8 mouse cellular contexts compared by ENCODE assay signal in genomic region chr6:135168471-135168870, GRCm38 (mm10). TPM values are rescaled to one million over a fixed set of nuclear protein-coding genes. Genes with fewer than 3 reads are reported as not detected.
DNase-seq lines count a peak whose midpoint lies in the region; ATAC-seq and TF ChIP-seq lines count a peak whose summit lies in the region.

No protein-coding gene starts in this region.

- H3K4me1 ChIP-seq in ES-Bruce4 (ENCODE audit: control insufficient read depth, insufficient read depth, low read length) = no peaks in the 10 kb centered on the region
- H3K4me1 ChIP-seq in heart, embryonic 15.5 days (replicated peaks) = peaks cover 16% of the 10 kb centered on the region; the same call in 1 of the 2 replicates
- no peaks in the 10 kb centered on the region for H3K4me1 ChIP-seq in stomach, embryonic 14.5 days (ENCODE audit: control insufficient read depth, insufficient read depth, low read length)

- TF ChIP-seq POLR2A in ES-Bruce4 (IDR thresholded peaks at IDR 0.05; ENCODE audit: insufficient read depth, low read length) = no peak

- H3K9ac ChIP-seq in ES-Bruce4 (ENCODE audit: low read depth, poor library complexity, severe bottlenecking) = no peak overlapping the region
- peak overlapping the region; percentile 74 for H3K9ac ChIP-seq in heart, embryonic 15.5 days
- H3K9ac ChIP-seq in stomach, embryonic 14.5 days (replicated peaks; ENCODE audit: low read depth, low read length) = no peak overlapping the region

- TF ChIP-seq CTCF in ES-Bruce4 (IDR thresholded peaks at IDR 0.05; ENCODE audit: low read depth, low read length) = no peak

- no peak overlapping the region for H3K27ac ChIP-seq in ES-Bruce4 (ENCODE audit: insufficient read depth, low read length)
- H3K27ac ChIP-seq in heart, embryonic 15.5 days = peak overlapping the region; percentile 83; the same call in 1 of the 2 replicates
- H3K27ac ChIP-seq in stomach, embryonic 14.5 days (ENCODE audit: low read length) = no peak overlapping the region

- no peaks in the 10 kb centered on the region for H3K27me3 ChIP-seq in ES-Bruce4 (ENCODE audit: control insufficient read depth, insufficient read depth, low read length, poor library complexity, severe bottlenecking)
- no peaks in the 10 kb centered on the region for H3K27me3 ChIP-seq in heart, embryonic 15.5 days
- H3K27me3 ChIP-seq in stomach, embryonic 14.5 days (ENCODE audit: control insufficient read depth, insufficient read depth, low read length) = no peaks in the 10 kb centered on the region

- no peaks in the 10 kb centered on the region; the same call in 1 of the 2 replicates for H3K9me3 ChIP-seq in ES-Bruce4 (replicated peaks; ENCODE audit: control insufficient read depth, insufficient read depth, low read length, poor library complexity, severe bottlenecking)
- no peaks in the 10 kb centered on the region for H3K9me3 ChIP-seq in heart, embryonic 15.5 days (replicated peaks)
- no peaks in the 10 kb centered on the region for H3K9me3 ChIP-seq in stomach, embryonic 14.5 days (ENCODE audit: control insufficient read depth, low read depth, low read length)

- DNase-seq in R1 (ENCODE audit: low read depth, low spot score) = peak; percentile 36
- DNase-seq in lung, adult 18-20 months = peak; percentile 33 to 59
- DNase-seq in ovary, postnatal 14 days (ENCODE audit: low spot score) = no peak
- no peak for DNase-seq in left cerebral cortex, adult 18-20 months (ENCODE audit: low spot score in 2 of 2)
- no peak for DNase-seq in frontal cortex, postnatal 10 days (ENCODE audit: low spot score in 2 of 2)

- H3K36me3 ChIP-seq in ES-Bruce4 (ENCODE audit: control insufficient read depth, insufficient read depth, low read length, poor library complexity, severe bottlenecking) = no peaks in the 10 kb centered on the region
- no peaks in the 10 kb centered on the region for H3K36me3 ChIP-seq in heart, embryonic 15.5 days
- no peaks in the 10 kb centered on the region for H3K36me3 ChIP-seq in stomach, embryonic 14.5 days (ENCODE audit: control insufficient read depth, insufficient read depth, low read length)

- WGBS in heart, embryonic 15.5 days = 75% methylated on average over 6 of the region's 6 CpGs
- 79% methylated on average over 6 of the region's 6 CpGs for WGBS in stomach, embryonic 14.5 days

- TF ChIP-seq EP300 in ES-Bruce4 (IDR thresholded peaks at IDR 0.05; ENCODE audit: insufficient read depth, low read depth, low read length) = no peak

- H3K4me2 ChIP-seq in heart, embryonic 15.5 days = peak overlapping the region; percentile 94
- peak overlapping the region; percentile 80 for H3K4me2 ChIP-seq in stomach, embryonic 14.5 days (replicated peaks; ENCODE audit: low read depth, low read length)

- no peak for ATAC-seq in heart, embryonic 15.5 days (replicated peaks; ENCODE audit: insufficient number of reproducible peaks, insufficient read depth, low FRiP score, low read depth)
- no peak for ATAC-seq in stomach, embryonic 14.5 days (ENCODE audit: insufficient number of reproducible peaks, insufficient read depth, low FRiP score, low read depth)

- peak overlapping the region; percentile 86 for H3K4me3 ChIP-seq in ES-Bruce4 (ENCODE audit: low read depth, low read length)
- H3K4me3 ChIP-seq in heart, embryonic 15.5 days = peak overlapping the region; percentile 85
- peak overlapping the region; percentile 61 for H3K4me3 ChIP-seq in stomach, embryonic 14.5 days (ENCODE audit: low read depth, low read length)

RNA-seq across cellular contexts. Expression of gene Fam234b, which starts 29.3 kb away (rescaled TPM):
- 6.3 and 7.4 TPM in 2 replicates for polyA plus RNA-seq in ES-Bruce4 (2011; ENCODE audit: insufficient read depth, insufficient read length, low read depth, missing spikeins)
- polyA plus RNA-seq in heart, embryonic 15.5 days (2015; fragmentation: Nextera tagmentation; extraction: Ambion mirVana) = 9.2 and 11.7 TPM in 2 replicates
- polyA plus RNA-seq in stomach, embryonic 14.5 days (2014; fragmentation: Nextera tagmentation; extraction: Ambion mirVana) = 26.2 and 28.8 TPM in 2 replicates
- 100 to 1,000 TPM; 183 to 192 TPM for total RNA-seq in left cerebral cortex, adult 18-20 months (2021)

RNA-seq across cellular contexts. Expression of gene Hebp1, which starts 29.4 kb away (rescaled TPM):
- 12.8 and 13.5 TPM in 2 replicates for polyA plus RNA-seq in ES-Bruce4 (2011; ENCODE audit: insufficient read depth, insufficient read length, low read depth, missing spikeins)
- polyA plus RNA-seq in heart, embryonic 15.5 days (2015; fragmentation: Nextera tagmentation; extraction: Ambion mirVana) = 10.2 and 14.3 TPM in 2 replicates
- 9.6 and 14.3 TPM in 2 replicates for polyA plus RNA-seq in stomach, embryonic 14.5 days (2014; fragmentation: Nextera tagmentation; extraction: Ambion mirVana)
- total RNA-seq in left cerebral cortex, adult 18-20 months (2021) = 10 to 100 TPM; 52.6 to 57.5 TPM

RNA-seq across cellular contexts. Expression of gene Gprc5d, which starts 50.4 kb away (rescaled TPM):
- polyA plus RNA-seq in ES-Bruce4 (2011; ENCODE audit: insufficient read depth, insufficient read length, low read depth, missing spikeins) = not detected in 2 replicates
- polyA plus RNA-seq in heart, embryonic 15.5 days (2015; fragmentation: Nextera tagmentation; extraction: Ambion mirVana) = not detected in 2 replicates
- polyA plus RNA-seq in stomach, embryonic 14.5 days (2014; fragmentation: Nextera tagmentation; extraction: Ambion mirVana) = not detected in 2 replicates
- total RNA-seq in left cerebral cortex, adult 18-20 months (2021) = not detected

Comparison
In these comparisons a context has a peak if more than half of its experiments do, and no peak if none do; other contexts are left out.
1. DNase-seq: peak in R1 (single experiment) and lung, adult 18-20 months (2 of 2); none in ovary, postnatal 14 days (single experiment), left cerebral cortex, adult 18-20 months (0 of 2) and frontal cortex, postnatal 10 days (0 of 2).
2. Peak in every context shown above with its lines, with median percentiles within 50 percentile points of each other: H3K4me3 ChIP-seq.